Mouse (Mus musculus): ENCODE measurements at regions not wholly inside any gene's neighbourhood (a gene's known extent, or its start where the extent isn't known, plus 50 kb on each side); places are given as distances from the start of the nearest gene placed in this dataset.

DNA sequence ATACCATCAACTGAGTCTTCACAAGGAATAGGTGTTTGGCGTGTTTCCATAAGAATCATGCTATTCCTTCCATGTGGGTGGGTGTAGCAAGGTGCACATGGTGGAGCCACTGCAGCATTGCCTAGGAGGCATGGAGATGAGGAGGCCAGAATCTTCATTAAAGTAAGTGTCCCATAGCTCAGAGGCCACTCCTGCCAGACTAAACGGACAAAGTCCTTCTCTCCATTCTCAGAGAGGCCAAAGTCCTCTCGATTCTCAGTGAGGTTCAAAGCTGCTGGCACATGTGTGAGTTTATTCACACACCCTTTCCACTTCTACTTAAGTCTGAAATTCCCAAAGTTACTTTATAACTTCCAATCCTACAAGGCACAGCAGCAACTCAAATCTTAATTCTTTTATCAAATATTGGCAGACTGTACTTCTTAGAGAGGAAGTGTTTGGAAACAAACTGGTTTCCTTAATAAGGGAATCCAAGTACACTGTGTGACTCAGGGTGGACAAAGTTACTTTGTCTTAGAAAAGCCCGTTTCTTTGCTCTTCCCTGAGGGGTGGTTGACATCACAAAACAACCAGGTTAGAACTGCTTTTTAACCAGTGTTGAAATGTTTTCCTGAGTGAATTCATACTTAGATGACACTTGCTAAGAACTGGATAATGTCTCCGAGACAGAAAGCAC is 69.2 kb upstream of the Thbs1 start:
- WGBS: 83% methylated on average over 5 of the region's 5 CpGs
- no peak for ATAC-seq (ENCODE audit: low FRiP score, low read depth)
- no peaks in the 10 kb centered on the region for H3K4me1 ChIP-seq (replicated peaks)

DNA sequence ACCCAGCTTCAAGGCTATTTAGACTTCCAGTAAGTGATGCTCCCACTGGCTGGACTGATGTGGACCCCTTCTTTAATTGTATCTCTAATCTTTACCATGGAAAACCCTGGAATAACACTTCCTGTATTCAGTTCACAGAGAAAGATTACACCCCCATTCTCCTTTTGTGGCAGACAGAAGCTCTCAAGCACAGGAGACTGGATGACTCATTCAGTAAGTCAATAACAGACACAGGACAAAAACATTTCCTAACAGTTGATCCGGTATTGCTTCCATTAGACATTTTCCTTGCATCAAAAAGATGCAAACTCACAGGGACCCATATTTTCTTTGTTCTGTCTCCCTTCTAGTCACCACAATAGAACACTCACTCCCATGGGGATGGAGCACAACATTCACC is 67.0 kb upstream of the Thbs1 start:
- Histone ChIP-seq H3K27ac (replicated peaks) (no peak overlapping the region), H3K36me3 (no peaks in the 10 kb centered on the region), H3K9me3 (no peaks in the 10 kb centered on the region), H3K4me3 (no peak overlapping the region), H3K4me1 (replicated peaks) (no peaks in the 10 kb centered on the region), H3K27me3 (no peaks in the 10 kb centered on the region), H3K4me2 (no peak overlapping the region), H3K9ac (no peak overlapping the region)
- ATAC-seq (ENCODE audit: low FRiP score, low read depth): no peak
- WGBS: 97% methylated on average over 1 of the region's 1 CpGs

More for the DNA sequence above, 69.2 kb upstream of the Thbs1 start:
- Histone ChIP-seq H3K4me3 (no peak overlapping the region), H3K9ac (no peak overlapping the region), H3K9me3 (no peaks in the 10 kb centered on the region), H3K36me3 (no peaks in the 10 kb centered on the region), H3K27me3 (no peaks in the 10 kb centered on the region), H3K4me2 (no peak overlapping the region), H3K27ac (replicated peaks) (no peak overlapping the region)

- H3K27ac ChIP-seq (replicated peaks): no peak overlapping the region
- H3K4me3 ChIP-seq: no peak overlapping the region
- WGBS: 88% methylated on average over 2 of the region's 2 CpGs
- no peak for ATAC-seq (ENCODE audit: low FRiP score, low read depth)
- no peak overlapping the region for H3K4me2 ChIP-seq
- no peaks in the 10 kb centered on the region for H3K36me3 ChIP-seq
- no peaks in the 10 kb centered on the region for H3K27me3 ChIP-seq
- no peak overlapping the region for H3K9ac ChIP-seq
- H3K9me3 ChIP-seq: no peaks in the 10 kb centered on the region
- no peaks in the 10 kb centered on the region for H3K4me1 ChIP-seq (replicated peaks)
Measured at GRCm38 (mm10) chr2:118050326-118050725, 61.4 kb upstream of the Thbs1 start.

DNA sequence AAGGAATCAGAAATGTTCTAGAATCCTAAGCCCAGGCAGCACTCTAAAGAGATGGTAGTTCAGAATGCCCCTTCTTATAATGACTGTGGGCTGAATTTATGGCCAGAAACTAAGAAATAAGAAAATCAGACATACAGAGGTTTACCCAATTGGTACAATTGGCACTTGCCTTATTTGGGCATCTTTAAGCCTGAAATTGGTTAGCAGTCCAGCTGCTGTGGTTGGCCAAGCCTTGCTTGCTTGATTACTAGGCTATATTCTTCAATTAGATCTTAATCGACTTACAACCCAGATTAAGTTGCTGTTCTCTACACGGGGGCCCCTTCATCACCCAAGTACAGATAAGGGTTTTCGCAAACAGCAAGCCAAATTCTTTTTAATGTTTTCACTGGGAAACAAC is 60.1 kb upstream of the Thbs1 start:
- Histone ChIP-seq H3K27ac (replicated peaks) (no peak overlapping the region), H3K4me3 (no peak overlapping the region), H3K4me1 (replicated peaks) (no peaks in the 10 kb centered on the region), H3K9me3 (no peaks in the 10 kb centered on the region), H3K27me3 (no peaks in the 10 kb centered on the region), H3K4me2 (no peak overlapping the region), H3K9ac (no peak overlapping the region), H3K36me3 (no peaks in the 10 kb centered on the region)
- ATAC-seq (ENCODE audit: low FRiP score, low read depth): no peak
- WGBS: 95% methylated on average over 3 of the region's 3 CpGs

GRCm38 (mm10) chr2:118053512-118053911 is 58.2 kb upstream of the Thbs1 start:
- Histone ChIP-seq H3K27ac (replicated peaks) (no peak overlapping the region), H3K4me3 (no peak overlapping the region), H3K27me3 (no peaks in the 10 kb centered on the region), H3K36me3 (no peaks in the 10 kb centered on the region), H3K9ac (no peak overlapping the region), H3K4me1 (replicated peaks) (no peaks in the 10 kb centered on the region), H3K9me3 (no peaks in the 10 kb centered on the region), H3K4me2 (no peak overlapping the region)
- WGBS: 96% methylated on average over 4 of the region's 4 CpGs
- ATAC-seq (ENCODE audit: low FRiP score, low read depth): no peak

- no peak overlapping the region for H3K27ac ChIP-seq (replicated peaks)
- ATAC-seq (ENCODE audit: low FRiP score, low read depth): no peak
- no peak overlapping the region for H3K9ac ChIP-seq
- 90% methylated on average over 6 of the region's 6 CpGs for WGBS
- no peaks in the 10 kb centered on the region for H3K9me3 ChIP-seq
- no peaks in the 10 kb centered on the region for H3K4me1 ChIP-seq (replicated peaks)
- H3K4me2 ChIP-seq: no peak overlapping the region
- H3K36me3 ChIP-seq: no peaks in the 10 kb centered on the region
- no peak overlapping the region for H3K4me3 ChIP-seq
- H3K27me3 ChIP-seq: no peaks in the 10 kb centered on the region
Measured at GRCm38 (mm10) chr2:118058654-118059395, 52.9 kb upstream of the Thbs1 start.

GRCm38 (mm10) chr2:118061291-118061690 is 50.4 kb upstream of the Thbs1 start:
- Histone ChIP-seq H3K9me3 (no peaks in the 10 kb centered on the region), H3K27ac (replicated peaks) (no peak overlapping the region), H3K4me1 (replicated peaks) (no peaks in the 10 kb centered on the region), H3K4me3 (no peak overlapping the region), H3K4me2 (no peak overlapping the region), H3K27me3 (no peaks in the 10 kb centered on the region), H3K36me3 (no peaks in the 10 kb centered on the region), H3K9ac (no peak overlapping the region)
- no peak for ATAC-seq (ENCODE audit: low FRiP score, low read depth)
- 71% methylated on average over 5 of the region's 5 CpGs for WGBS

All from hindbrain, embryonic 15.5 days (tissue).